Comparison of ENCODE assay signal across 8 mouse cellular contexts in the genomic region with DNA sequence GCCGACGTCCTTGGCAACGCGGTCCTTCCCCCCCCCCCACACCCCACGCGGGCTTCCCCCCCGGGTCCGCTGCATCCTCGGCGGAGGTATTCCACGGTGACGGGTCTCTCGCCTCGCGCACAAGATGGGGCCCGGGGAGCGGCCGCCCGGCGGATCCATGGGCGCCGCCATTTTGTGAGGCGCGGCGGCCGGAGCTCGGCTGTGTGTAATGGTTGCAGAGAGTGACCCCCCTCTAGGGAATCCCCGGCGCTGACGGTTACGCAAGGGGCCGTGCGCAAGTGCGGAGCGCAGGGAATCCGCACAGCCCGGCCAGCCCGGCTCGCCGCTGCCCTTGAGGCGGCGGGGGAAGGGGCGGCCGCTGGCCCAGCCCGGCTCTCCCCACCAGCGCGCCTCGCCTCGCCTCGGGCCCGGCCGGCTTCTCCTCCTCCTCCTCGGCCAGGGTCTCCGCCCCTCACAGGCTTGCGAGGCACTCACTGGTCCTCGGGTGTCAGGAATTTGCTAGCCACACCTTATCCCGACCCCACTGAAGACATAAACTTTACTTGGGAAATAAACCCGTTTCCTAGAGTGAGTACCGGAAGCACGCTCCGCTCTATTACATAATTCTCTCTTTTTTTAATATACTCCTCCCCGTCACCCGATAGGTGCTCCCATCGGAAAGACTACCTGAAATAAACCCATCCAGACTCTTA. TPM values are rescaled to one million over a fixed set of nuclear protein-coding genes. Genes with fewer than 3 reads are reported as not detected.
A peak's percentile ranks its signal among the peaks of the same experiment; 100 is the strongest.
DNase-seq lines count a peak whose midpoint lies in the region; ATAC-seq lines count a peak whose summit lies in the region.

No protein-coding gene starts in this region.

- H3K9me3 ChIP-seq in heart, embryonic 14.5 days (ENCODE audit: control insufficient read depth, low read length), result no peaks in the 10 kb centered on the region
- H3K9me3 ChIP-seq in liver, embryonic 12.5 days (replicated peaks), result no peaks in the 10 kb centered on the region

- ATAC-seq in heart, embryonic 14.5 days (ENCODE audit: insufficient number of reproducible peaks, insufficient read depth, low FRiP score, low read depth), result peak; percentile 82
- ATAC-seq in liver, embryonic 12.5 days, result peak; percentile 71

- H3K27me3 ChIP-seq in heart, embryonic 14.5 days (ENCODE audit: control insufficient read depth, insufficient read depth, low read length), result no peaks in the 10 kb centered on the region
- H3K27me3 ChIP-seq in liver, embryonic 12.5 days (replicated peaks), result no peaks in the 10 kb centered on the region
- H3K27me3 ChIP-seq in splenic B cell, adult 2 months (ENCODE audit: control insufficient read depth, insufficient read depth, low read length, poor library complexity, severe bottlenecking), result no peaks in the 10 kb centered on the region

- peak overlapping the region; percentile 100 for H3K27ac ChIP-seq in heart, embryonic 14.5 days (replicated peaks in 1 of 2; ENCODE audit: control insufficient read depth in 1 of 2, insufficient read depth in 1 of 2, low read depth in 2 of 2, low read length in 2 of 2)
- H3K27ac ChIP-seq in liver, embryonic 12.5 days, result peak overlapping the region; percentile 99

- peak overlapping the region; percentile 100 for H3K9ac ChIP-seq in heart, embryonic 14.5 days (ENCODE audit: low read length)
- H3K9ac ChIP-seq in liver, embryonic 12.5 days, result peak overlapping the region; percentile 98

- H3K36me3 ChIP-seq in heart, embryonic 14.5 days (ENCODE audit: control insufficient read depth, insufficient read depth, low read length), result 0 out of 2 replicates have a peak, but pooled peaks cover 6% of the 10 kb centered on the region
- H3K36me3 ChIP-seq in liver, embryonic 12.5 days, result peaks cover 21% of the 10 kb centered on the region
- H3K36me3 ChIP-seq in splenic B cell, adult 2 months (ENCODE audit: control insufficient read depth, insufficient read depth, low read length, poor library complexity, severe bottlenecking), result no peaks in the 10 kb centered on the region

- under 1% methylated on average over 41 of the region's 64 CpGs for WGBS in heart, embryonic 14.5 days
- WGBS in liver, embryonic 12.5 days (ENCODE audit: insufficient replicate concordance), result under 1% methylated on average over 62 of the region's 64 CpGs

- peak; percentile 65 to 69 for DNase-seq in CD8-positive naive resting alpha-beta T cell, adult 2 months (ENCODE audit: low read depth in 2 of 2, low spot score in 2 of 2)
- peak; percentile 60 for DNase-seq in c-Kit-negative CD71-positive TER-119-positive erythroid progenitor cells, embryonic 14.5 days (ENCODE audit: low read depth, low spot score)
- DNase-seq in fibroblast of lung, adult 2 months (ENCODE audit: low read depth), result peak; percentile 65
- DNase-seq in kidney, postnatal 10 days, result peak; percentile 93
- peak; percentile 85 for DNase-seq in naive thymus-derived CD4-positive, alpha-beta T cell, adult 2 months (ENCODE audit: low read depth)
- DNase-seq in splenic B cell, adult 2 months (ENCODE audit: low read depth, low spot score), result peak; percentile 86

- H3K4me2 ChIP-seq in heart, embryonic 14.5 days (ENCODE audit: low read length), result peak overlapping the region; percentile 86
- H3K4me2 ChIP-seq in liver, embryonic 12.5 days, result peak overlapping the region; percentile 92

- peaks cover 9 to 42% of the 10 kb centered on the region in 2 experiments for H3K4me1 ChIP-seq in heart, embryonic 14.5 days (ENCODE audit: control insufficient read depth in 2 of 2, insufficient read depth in 2 of 2, low read length in 2 of 2)
- peaks cover 45% of the 10 kb centered on the region for H3K4me1 ChIP-seq in liver, embryonic 12.5 days

- H3K4me3 ChIP-seq in heart, embryonic 14.5 days (ENCODE audit: control insufficient read depth in 1 of 2, insufficient read depth in 1 of 2, low read depth in 1 of 2, low read length in 2 of 2), result peak overlapping the region; percentile 79 to 95
- peak overlapping the region; percentile 89 for H3K4me3 ChIP-seq in liver, embryonic 12.5 days

RNA-seq across cellular contexts. Expression of gene Arid2, which starts 1.8 kb away (rescaled TPM):
- polyA plus RNA-seq in heart, embryonic 14.5 days (2014; fragmentation: Nextera tagmentation; extraction: Ambion mirVana), result 19.4 and 20.3 TPM in 2 replicates
- 14.1 and 14.5 TPM in 2 replicates for polyA plus RNA-seq in liver, embryonic 12.5 days (2016; fragmentation: Nextera tagmentation; extraction: Ambion mirVana)

Comparison
In these comparisons a context has a peak if more than half of its experiments do, and no peak if none do; other contexts are left out.
1. Peak in every context shown above with its lines: DNase-seq, ATAC-seq, H3K4me3 ChIP-seq and H3K27ac ChIP-seq.